Mouse (Mus musculus) heart, adult 8-10 months (tissue): ENCODE results near the gene Trf. TPM values are rescaled to one million over a fixed set of nuclear protein-coding genes. Genes with fewer than 3 reads are reported as not detected.

Experiments
- DNase-seq: peaks from one replicate; pipeline ENCODE4 v3.0.0; 2022; ENCODE audit warnings: low spot score
- total RNA-seq, 4 experiments: library from RNA; stranded (reverse); gene quantifications; 2 replicates each; pipeline ENCODE4 v1.2.4; 2022

The Trf gene
- total RNA-seq: 10 to 100 TPM; 37.9 to 56.1 (median 43.3) TPM

DNA sequence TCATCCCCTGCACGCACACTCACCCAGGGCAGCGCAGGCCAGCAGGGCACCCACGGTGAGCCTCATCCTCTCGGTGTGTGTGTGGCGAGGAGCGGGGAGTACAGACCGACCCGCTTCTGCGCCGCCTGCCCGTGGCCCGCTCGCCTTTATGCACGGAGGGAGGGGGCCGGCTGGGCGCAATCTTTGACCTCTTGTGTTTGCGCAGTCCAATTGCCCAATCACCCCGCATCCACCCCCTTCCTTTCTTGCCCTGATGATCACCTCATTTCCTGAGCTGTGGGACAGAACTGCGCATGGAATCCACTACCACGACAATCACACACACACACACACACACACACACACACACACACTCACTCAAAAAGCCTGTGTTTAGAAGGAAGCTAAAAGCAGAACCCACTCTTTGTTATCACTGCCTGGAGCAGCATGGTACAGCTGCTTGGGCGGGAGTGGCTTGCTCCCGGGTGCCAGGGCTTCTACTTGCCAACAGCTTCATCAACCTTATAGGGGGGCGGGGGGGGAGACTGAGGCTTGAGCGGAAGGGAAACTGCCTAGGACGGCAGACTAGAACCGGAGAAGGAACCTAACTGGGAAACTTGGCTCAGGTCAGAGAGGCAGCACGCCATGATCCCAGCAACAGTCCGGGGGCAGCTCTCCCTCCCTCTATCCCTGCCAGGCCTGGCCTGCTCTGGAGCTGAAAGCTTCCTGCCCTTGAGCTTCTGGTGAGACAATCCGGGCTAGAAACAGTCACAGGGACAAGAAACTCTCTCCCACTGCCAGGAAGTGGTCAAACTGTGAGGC, at the start of gene Trf, which contains the start of gene Gm20425:
TSS of gene Trf (minus strand) at position 294 of the 801 bp plus-strand sequence.
TSS of gene Gm20425 (minus strand) at position 157 of the 801 bp plus-strand sequence.
- peak; percentile 55 for DNase-seq

DNA sequence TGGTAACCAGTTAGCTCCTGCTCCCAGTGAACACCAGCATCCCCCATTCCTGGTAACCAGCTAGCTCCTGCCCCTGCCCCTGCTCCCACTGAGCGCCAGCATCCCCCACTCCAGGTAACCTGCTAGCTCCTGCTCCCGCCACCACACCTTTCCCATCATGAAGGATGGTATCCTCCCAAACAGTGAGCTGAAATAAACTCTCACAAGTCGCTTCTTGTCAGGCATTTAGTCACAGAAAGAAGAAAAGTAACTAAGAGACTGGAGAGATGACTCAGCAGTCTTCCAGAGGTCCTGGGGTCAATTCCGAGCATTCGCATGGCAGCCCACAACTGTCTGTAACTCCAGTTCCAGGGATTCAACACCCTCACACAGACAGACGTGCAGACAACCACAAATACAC, 46.6 kb upstream of the Trf start:
- no peak for DNase-seq

DNA sequence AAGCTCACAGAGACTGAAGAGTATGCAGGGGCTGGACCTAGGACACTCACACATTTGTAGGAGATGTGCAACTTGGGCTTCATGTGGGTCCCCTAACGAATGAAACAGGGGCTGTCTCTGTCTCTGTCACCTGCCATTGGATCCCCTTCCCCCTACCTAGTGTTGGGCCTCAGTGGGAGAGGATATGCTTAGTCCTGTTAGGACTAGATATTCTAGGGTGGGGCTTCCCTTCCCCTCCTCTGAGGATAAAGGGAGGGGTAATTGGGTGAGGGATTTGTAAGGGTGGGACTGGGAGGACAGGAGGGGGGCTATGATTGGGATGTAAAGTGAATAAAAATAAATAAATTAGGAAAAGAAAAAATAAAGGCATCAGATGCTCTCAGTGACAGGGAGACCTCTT, 45.4 kb upstream of the Trf start:
- DNase-seq: no peak

DNA sequence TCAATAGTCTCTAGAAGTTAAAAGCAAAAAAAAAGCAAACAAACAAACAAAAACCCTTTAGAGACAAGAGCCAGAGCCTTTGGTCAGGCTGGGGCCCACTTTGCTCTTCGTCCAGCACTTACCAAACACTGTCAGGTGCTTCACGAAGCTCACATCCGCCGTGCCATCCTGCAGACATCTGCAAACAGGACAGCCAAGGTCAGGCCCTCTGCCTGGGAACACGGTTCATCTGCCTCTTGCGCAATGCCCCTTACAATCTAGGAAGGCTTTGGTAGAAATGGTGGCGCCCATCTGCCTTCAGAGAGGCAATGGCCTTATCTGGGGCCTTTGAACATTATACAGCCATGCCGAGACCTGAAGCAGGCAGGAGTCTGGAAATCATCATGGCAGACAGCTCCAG, 44.6 kb upstream of the Trf start:
- no peak for DNase-seq

DNA sequence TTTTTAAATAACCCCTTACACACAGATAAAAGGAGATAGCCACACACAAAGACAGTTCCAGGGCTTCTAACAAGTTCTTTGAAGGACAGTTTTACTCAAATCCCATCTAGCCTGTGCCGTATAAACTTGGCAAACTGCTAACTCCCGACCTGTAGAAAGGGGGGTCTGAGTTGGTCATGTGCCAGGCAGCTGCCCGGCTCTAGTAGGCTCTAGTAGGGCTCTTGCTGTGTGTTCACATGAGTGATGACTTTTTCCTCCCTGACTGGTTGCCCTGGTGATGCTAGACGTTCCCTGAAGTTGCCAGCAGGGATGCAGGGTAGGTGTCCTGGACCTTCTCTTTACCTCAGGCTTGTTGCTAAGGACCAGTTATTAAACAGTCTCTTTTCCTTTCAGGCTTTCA, 40.9 kb upstream of the Trf start:
- DNase-seq: no peak

DNA sequence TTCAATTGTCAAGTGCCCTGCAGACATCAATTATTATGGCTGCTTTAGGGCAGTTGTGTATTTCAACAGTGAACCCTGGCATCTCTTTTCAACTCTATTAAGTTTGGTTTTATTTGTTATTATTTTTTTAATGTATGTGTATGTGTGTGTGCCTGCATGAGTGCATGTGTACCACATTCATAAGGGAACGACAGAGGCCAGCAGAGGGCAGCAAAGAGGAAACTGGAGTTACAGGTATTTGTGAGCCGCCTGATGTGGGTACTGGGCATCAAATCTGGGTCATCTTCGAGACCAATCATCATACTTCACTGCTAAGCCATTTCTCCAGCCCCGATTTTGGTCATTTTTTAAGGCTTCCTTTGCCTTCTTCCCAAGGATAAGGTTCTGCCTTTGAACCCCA, 35.5 kb upstream of the Trf start:
- DNase-seq: no peak

DNA sequence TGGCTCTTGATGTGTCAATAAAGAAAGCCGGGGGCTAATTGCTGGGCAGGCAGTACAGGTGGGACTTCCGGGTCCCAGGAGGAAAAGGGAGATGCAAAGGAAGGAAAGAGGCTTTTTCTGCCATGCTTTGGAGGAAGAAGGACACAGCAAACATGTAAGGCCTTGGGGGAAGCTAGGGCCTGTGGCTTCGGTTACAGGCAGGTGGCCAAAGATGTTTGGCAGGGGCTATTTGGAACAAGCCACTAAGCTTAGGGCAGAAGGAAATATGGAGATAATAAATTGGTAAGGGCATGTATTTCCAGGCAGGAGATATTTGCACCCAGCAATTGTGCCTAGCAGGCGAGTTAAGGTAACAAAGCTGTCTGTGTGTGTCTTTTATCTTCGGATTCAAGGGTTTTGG, 22.7 kb upstream of the Trf start:
- no peak for DNase-seq

DNA sequence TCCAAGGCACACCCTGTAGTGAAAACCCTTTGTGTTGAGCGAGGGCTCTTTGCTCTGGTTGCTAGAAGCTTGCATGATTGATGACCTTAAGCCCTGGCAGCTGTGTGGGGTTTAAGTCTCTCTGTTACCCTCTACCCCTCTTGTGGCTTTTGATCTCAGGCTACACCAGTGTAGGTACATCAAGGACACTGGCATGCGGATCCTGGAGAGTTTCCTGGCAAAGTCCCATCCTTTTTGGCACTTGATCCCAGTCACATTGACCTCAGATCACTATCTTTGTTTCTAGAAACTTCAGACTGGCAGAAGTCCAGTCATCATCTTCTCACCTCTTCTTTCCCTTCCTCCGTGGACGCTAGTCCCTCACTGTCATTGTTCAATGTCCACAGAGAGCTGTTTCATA, 18.4 kb upstream of the Trf start:
- no peak for DNase-seq

DNA sequence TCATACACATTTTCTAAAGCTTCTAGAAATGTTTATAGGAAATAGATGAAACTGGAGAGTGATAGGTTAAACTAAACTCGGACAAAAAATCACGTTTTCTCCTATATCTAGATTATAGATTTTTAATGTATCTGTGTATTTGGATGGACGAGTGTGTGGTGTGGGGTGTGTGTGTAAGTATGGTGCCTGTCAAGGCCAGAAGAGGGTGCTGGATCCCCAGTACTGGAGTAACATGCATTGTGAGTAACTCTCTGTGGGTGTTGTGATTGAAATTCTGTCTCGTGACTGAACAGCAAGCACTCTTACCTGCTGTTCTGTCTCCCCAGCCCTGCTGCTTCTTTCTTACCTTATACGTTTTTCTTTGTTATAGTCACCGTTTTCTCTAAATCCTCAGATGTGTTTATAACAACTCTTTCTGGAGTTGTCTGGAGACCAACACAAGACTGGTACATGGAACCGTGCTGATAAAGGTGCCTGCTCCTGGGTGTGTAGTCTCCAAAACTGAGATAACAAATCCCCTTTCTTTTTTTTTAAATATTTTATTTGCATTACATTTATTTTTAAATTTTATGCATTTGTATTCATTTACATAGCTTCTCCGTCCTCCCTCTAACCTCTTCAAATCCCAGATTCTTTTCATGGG, 16.4 kb upstream of the Trf start:
- DNase-seq: no peak

DNA sequence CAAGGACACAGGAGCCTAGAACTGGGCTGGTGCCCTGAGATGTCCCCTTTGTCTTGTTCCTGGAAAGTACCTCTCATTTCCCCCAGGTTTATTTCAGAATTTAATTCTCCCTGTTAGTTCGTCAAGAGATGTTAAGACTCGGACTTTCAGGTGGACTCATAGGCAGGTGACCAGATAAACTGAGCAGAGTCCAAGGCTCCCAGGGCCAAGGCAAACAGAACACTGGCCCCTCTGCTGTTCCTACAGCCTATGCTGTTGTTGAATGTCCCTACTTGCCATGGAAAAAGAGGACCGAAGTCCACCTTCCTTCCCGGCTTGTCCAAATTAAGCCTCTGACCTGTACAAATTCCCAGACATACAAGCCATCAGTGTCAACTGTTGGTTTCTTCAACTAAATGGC, 13.4 kb upstream of the Trf start:
- DNase-seq: no peak

DNA sequence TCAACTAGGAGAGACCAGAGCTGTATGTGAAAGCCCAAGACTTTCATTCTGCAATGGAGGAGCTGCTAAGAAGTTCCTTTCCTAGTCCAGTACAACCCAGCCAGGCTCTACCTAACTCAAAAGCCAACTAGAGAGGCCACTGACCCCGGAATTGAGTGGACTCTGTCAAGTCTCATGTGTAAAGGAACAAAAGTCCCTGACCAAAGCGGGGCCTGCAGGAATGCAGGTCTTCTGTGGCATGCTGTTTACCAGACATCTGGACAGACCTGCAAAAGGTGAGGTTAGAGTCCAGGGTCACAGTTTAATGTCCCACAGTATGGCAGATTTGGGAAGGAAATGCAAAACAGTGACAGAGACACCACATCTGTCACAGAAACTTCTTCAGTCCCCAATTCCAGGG, 11.0 kb upstream of the Trf start:
- no peak for DNase-seq

DNA sequence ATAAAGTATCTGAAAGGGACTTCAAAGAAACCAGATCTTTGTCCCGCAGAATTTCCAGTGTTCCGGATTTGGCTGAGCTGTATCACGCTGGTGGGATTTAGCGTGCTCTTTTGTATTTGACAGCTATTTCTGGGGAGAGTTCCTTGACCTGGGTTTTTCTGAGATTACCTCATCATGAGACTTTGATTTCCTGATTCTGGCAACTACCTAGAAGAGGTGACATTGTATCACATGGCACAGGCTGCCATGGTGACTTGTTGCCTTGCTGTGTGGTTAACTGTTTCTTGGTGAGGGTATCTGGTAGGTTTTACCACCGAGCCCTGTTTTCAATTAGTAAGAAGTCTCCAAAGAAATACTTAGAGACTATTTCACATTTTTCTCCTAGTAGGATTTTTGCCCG, 9.2 kb upstream of the Trf start:
- DNase-seq: no peak

DNA sequence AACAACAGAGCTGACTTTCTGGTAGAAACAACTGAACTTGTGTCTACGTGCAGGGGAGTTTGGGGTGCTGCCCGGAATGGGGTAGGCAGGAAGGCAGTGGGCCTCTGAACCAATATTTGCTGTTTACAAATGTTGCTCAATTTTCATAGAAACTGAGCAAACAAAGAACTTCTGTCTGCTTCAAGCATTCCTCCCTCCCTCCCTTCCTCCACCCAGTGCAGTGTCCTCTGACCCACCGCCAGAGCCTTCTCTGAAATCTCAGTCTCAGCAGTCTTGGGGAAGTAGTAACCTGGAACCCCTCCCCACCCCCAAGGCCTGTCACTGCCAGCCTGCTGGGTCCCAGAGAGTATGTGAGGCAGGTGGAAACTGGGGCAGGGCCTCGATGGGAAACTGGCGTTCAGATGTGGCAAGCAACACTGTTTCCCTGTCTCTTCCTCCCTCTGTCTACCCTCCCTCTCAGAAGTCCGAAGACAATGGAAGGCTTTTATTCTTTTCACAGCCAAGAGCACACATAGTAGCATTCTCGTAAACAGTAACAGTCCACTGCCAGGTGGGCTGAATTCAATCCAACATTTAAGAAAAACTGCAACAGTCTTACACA, 4.4 kb upstream of the Trf start:
- no peak for DNase-seq

DNA sequence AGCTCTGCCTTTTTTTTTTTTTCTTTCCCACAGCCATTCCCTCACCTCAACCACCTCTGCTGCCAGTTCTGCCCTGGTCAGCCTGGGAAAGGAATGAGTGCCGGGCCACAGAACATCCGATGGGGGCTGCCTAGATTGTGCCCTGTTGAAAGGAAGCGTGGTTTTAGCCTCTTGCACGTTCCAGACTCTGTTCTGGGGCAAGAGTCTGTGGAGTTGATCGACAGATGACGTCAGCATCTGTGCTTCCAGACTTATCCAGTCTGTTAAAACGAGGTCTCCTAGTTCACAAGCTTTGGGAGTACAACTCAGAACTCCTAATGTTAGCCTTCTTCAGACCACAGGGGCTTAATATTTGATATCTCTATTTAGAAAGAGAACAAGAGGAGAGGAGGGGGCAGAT, 3.8 kb upstream of the Trf start:
- no peak for DNase-seq

DNA sequence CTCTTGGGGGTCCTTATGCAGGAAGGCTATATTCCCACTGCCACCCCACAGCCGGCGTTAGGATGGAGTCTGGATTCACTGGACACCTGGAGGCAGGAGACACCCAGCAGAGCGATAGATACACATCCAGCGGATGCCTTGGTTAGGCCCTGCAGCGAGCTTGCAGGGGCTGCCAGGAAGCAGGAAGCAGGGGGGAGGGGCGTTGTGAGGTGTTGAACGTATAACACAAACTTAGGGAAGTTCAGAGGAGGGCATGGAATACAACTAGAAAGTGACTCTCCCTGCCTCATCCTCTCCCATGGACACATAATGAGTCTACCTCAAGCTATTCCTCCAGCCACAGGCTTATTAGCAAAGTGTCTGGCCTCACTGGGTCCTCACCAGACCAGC, 2.8 kb upstream of the Trf start:
- no peak for DNase-seq

DNA sequence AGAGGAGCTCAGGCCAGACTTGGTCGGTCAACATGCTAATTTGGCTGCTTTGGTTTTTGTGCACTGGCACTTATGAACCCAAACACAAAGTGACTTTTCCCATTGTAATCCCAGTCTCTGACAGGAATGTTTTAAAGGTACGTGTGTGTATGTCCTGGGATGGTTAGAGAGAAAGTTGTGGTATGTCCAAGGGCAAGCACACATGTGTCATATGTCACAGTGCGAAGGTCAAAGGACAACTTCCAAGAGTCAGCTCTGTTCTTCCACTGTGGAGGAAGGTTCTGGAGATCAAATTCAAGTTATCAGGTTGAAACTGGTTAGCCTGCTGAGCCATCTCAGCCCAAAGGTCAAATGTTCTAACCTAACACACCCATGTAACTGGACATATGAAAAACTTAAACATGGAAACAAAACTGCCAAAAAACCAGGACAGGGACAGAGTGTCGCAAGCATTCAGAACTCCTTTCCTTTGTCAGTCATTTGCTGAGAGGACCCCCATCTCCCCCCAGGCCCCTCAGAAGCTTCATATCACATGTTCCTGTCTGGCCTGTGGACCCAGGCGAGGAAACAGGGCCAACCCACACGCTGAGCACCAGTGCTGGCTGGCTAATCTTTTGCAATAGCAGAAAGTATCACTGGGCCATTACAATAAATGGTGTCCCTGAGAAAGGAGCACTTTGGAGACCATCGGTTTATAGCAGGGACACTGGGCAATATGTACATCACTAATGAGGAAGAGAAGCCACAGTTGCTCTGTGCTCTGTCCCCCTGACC, 2.2 kb upstream of the Trf start:
- DNase-seq: no peak

DNA sequence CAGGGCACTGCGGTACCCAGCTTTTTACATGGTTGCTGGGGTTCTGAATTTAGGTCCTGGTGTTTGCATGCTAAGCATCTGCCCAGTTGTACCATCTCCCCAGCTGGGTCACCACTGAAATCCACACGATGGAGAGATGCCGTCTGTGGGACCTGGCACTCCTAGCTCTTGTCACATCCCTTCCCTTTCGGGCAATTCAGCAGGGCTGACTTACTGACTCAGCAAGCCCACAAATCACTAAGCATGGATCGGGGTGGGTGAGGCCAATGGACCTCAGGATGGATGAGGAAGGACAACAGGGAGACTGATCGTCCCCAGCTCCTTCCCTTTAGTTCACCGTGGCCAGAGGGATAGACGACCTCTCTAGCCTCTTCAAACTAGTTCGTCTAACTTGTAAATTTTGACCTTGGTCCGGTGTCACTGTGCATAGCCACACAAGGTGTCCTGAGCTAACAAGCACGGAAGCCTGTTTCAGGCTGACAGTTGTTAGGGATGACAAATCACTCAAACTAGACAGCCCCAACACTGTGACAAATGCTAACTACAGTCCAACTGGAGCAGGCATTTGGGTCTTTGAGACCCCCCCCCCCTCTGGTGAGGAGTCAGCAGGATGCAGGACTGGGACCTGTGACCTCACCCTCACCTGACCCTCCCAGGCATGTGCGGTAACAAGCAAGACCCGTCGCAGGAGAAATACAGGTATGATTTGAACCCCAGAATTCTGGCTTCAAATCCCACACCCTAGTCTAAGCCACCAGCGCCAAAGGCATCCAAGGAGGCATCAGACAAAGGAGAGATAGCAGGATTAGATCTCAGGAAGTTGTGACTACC, 992 bp downstream of the Trf start:
- no peak for DNase-seq

DNA sequence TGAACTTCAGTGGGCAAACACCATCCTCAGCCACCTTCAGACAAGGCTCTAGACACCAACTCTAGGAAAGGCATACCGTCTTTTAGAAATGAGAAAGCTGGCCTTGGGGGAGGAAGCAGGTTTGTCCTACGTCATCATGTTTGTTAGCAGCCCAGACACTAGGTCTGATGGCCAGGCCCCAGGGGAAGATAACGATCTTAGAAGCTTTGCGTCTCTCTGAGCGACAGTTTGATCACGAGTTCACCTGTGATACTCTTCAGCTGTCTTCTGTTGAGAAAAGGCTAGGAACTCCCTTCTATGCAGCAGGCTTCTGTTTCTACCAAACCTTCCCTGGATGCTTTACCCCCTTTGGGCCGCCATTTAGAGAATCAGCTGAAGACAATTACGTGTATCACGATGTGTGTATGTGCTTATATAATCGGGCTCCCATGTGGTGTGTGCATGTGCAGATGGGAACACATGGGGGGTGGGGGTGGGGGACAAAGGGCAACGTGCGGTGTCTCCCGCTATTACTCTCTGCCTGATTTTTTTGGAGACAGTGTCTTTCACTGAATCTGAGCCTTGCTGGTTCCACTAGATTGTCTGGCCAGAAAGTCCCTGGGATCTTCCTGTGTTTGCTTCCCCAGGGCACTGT, 1.8 kb downstream of the Trf start:
- DNase-seq: no peak

DNA sequence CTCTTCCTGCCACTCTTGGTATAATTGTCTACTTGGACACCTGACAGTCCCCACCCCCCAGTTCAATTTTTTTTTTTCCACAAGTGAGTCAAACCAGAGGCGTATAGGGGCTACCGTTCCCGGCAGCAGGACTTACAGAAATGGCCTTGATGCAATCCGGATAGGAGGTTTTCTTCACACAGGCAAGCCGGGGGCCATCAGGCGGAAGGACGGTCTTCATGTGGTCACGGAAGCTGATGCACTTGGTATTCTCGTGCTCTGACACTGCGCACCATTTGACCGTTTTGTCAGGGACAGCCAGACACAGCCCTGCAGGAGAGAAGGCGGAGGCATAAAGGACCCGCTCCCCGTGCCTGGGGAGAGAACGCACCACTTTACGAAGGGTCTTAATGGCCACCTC, 2.5 kb downstream of the Trf start:
- DNase-seq: no peak

DNA sequence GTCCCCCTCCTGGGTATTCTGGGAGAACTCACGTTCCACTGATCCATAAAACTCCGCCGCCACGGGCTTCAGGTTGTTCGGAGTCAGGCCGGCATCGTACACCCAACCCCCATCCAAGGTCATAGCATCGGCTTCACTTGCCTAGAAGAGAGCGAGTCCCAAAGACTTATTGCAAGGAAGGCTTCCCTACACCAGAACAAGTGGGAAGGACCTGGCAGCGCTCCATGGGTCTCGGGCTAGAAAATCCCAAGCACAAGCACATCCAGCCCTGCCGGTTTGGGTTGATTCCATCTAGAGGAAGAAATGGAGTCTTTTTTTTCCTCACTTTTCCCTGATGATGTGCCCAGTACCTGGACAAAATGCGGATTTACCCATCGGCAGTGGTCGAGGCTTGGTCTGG, 3.4 kb downstream of the Trf start:
- DNase-seq: no peak

DNA sequence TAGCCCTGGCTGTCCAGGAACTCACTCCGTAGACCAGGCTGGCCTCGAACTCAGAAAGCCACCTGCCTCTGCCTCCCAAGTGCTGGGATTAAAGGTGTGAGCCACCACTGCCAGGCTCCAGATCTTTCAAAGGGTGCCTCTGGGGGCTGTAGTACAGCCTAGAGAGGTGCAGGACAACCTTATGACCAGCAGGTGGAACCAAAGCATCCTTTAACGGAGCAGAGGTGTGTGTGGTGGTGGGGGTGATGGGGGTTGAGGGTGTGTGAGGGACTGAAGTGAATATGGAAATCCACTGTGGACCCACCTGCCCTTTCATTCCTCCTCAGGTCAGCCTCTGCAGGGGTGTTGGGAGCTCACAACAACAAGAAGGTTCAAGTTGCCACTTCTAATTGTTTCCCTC, 4.8 kb downstream of the Trf start:
- no peak for DNase-seq
